Mouse (Mus musculus): Measurements from ENCODE around the gene Ugt1a10. TPM values are rescaled to one million over a fixed set of nuclear protein-coding genes. Genes with fewer than 3 reads are reported as not detected.
"Not testable (repeated sequence)": the region's sequence is repeated elsewhere in the genome, so short reads cannot be mapped to it uniquely, and the experiment has no call there.

Gene Ugt1a10
- polyA plus RNA-seq, 1 experiment = not detected

GRCm38 (mm10) chr1:88014671-88015070 is 40.5 kb upstream of the Ugt1a10 start:
- 94% methylated on average over 4 of the region's 4 CpGs for WGBS
- Histone ChIP-seq H3K4me1 (ENCODE audit: control insufficient read depth, insufficient read depth, insufficient read length, low read length) (peaks cover 10% of the 10 kb centered on the region; the same call in 1 of the 2 replicates), H3K27me3 (ENCODE audit: control insufficient read depth, insufficient read depth, low read length) (no peaks in the 10 kb centered on the region), H3K27ac (ENCODE audit: insufficient read depth, low read depth, low read length) (no peak overlapping the region), H3K4me3 (ENCODE audit: low read depth, low read length) (no peak overlapping the region), H3K36me3 (ENCODE audit: control insufficient read depth, insufficient read depth, low read length) (no peaks in the 10 kb centered on the region)
- TF ChIP-seq CTCF (IDR thresholded peaks at IDR 0.05; ENCODE audit: extremely low read depth, insufficient read length, insufficient replicate concordance, low read depth, low read length) (no peak), POLR2A (IDR thresholded peaks at IDR 0.05; ENCODE audit: low read depth, low read length) (no peak)

GRCm38 (mm10) chr1:88015371-88015770 is 39.8 kb upstream of the Ugt1a10 start:
- TF ChIP-seq POLR2A (IDR thresholded peaks at IDR 0.05; ENCODE audit: low read depth, low read length) (no peak), CTCF (IDR thresholded peaks at IDR 0.05; ENCODE audit: extremely low read depth, insufficient read length, insufficient replicate concordance, low read depth, low read length) (no peak)
- H3K27ac ChIP-seq (ENCODE audit: insufficient read depth, low read depth, low read length) = no peak overlapping the region
- WGBS = 83% methylated on average over 6 of the region's 6 CpGs

DNA sequence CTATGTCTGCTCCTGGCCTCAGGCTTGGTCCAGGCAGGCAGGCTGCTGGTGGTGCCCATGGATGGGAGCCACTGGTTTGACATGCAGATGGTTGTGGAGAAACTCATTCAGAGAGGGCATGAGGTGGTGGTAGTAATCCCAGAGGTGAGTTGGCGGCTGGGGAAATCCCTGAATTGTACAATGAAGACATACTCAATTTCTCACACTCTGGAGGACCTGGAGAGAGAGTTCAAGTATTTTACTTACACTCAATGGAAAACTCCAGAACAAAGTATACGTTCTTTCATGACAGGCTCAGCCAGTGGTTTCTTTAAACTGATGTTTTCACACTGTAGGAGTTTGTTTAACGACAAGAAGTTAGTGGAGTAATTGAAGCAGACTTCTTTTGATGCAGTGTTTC is 29.9 kb upstream of the Ugt1a10 start:
- H3K36me3 ChIP-seq (ENCODE audit: control insufficient read depth, insufficient read depth, low read length); H3K27me3 ChIP-seq (ENCODE audit: control insufficient read depth, insufficient read depth, low read length); H3K4me1 ChIP-seq (ENCODE audit: control insufficient read depth, insufficient read depth, insufficient read length, low read length); H3K27ac ChIP-seq (ENCODE audit: insufficient read depth, low read depth, low read length); H3K4me3 ChIP-seq (ENCODE audit: low read depth, low read length): not testable (repeated sequence)
- 82% methylated on average over 3 of the region's 3 CpGs for WGBS

More at GRCm38 (mm10) chr1:88015371-88015770, 39.8 kb upstream of the Ugt1a10 start:
- Histone ChIP-seq H3K4me3 (ENCODE audit: low read depth, low read length) (no peak overlapping the region), H3K27me3 (ENCODE audit: control insufficient read depth, insufficient read depth, low read length) (no peaks in the 10 kb centered on the region), H3K4me1 (ENCODE audit: control insufficient read depth, insufficient read depth, insufficient read length, low read length) (peaks cover 10% of the 10 kb centered on the region; the same call in 1 of the 2 replicates), H3K36me3 (ENCODE audit: control insufficient read depth, insufficient read depth, low read length) (no peaks in the 10 kb centered on the region)

DNA sequence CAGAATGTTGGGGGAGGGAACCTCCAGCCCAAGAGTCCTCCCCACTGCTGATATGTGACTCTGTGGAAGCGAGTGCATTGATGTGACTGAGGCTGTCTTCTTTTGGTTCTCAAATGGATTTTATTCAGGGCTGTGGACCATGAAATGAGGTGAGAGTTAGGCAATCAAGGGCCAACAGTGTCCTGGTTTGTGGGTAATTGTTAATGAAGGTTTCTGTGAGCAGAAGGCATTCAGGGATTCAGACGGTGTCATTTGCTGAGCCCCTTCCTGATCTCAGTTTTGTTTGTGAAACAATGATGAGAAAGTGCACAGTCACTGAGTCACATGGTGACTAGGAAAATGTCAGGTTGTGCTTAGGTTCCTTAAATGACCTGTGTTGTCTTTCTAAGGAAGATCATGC is 12.1 kb upstream of the Ugt1a10 start:
- H3K27me3 ChIP-seq (ENCODE audit: control insufficient read depth, insufficient read depth, low read length); H3K4me3 ChIP-seq (ENCODE audit: low read depth, low read length); H3K27ac ChIP-seq (ENCODE audit: insufficient read depth, low read depth, low read length); H3K36me3 ChIP-seq (ENCODE audit: control insufficient read depth, insufficient read depth, low read length); H3K4me1 ChIP-seq (ENCODE audit: control insufficient read depth, insufficient read depth, insufficient read length, low read length): not testable (repeated sequence)
- WGBS = 77% methylated on average over 1 of the region's 2 CpGs

DNA sequence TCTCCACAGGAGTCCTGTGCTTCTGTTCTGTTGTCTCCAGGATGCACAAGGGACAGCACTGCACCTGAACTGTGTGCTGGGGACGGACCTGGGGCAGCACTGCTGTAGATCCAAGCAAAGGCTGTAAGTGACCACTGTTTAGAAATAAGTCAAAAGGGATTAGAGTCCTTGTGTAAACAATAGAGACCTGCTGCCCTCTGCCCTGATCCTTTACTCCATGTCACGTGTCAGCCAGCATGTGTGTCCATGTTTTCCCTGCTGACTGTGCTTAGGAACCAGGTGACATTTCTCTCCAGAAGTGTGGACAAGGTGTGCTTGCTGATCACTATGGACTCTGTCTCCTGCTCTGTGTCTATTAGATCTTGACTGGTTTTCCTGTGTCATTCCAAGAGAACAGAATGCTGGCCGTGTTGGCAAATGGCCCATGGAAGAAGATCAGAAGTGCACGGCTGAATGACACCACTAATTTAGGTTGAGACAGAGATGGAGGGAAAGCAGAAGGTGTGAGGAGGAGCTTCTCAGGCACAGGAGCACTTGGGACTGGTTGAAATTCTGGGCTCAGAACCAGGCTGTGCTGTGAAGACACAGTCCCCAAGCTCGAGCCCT is 10.3 kb upstream of the Ugt1a10 start:
- not testable (repeated sequence) for H3K4me1 ChIP-seq (ENCODE audit: control insufficient read depth, insufficient read depth, insufficient read length, low read length); H3K27me3 ChIP-seq (ENCODE audit: control insufficient read depth, insufficient read depth, low read length); H3K36me3 ChIP-seq (ENCODE audit: control insufficient read depth, insufficient read depth, low read length); H3K4me3 ChIP-seq (ENCODE audit: low read depth, low read length); H3K27ac ChIP-seq (ENCODE audit: insufficient read depth, low read depth, low read length)
- WGBS = 67% methylated on average over 4 of the region's 5 CpGs

DNA sequence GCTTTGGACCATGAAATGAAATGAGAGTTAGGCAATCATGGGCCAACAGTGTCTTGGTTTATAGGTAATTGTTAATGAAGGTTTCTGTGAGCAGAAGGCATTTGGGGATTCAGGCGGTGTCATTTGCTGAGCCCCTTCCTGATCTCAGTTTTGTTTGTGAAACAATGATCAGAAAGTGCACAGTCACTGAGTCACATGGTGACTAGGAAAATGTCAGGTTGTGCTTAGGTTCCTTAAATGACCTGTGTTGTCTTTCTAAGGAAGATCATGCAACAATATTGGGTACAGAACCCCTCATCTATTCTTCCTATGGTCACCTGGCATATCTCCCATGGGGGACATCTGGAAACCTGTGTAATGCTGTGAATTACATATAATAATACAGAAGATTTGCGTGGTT is 7.8 kb upstream of the Ugt1a10 start:
- H3K36me3 ChIP-seq (ENCODE audit: control insufficient read depth, insufficient read depth, low read length); H3K4me3 ChIP-seq (ENCODE audit: low read depth, low read length); H3K27me3 ChIP-seq (ENCODE audit: control insufficient read depth, insufficient read depth, low read length); H3K27ac ChIP-seq (ENCODE audit: insufficient read depth, low read depth, low read length); H3K4me1 ChIP-seq (ENCODE audit: control insufficient read depth, insufficient read depth, insufficient read length, low read length): not testable (repeated sequence)
- WGBS = 84% methylated on average over 2 of the region's 2 CpGs

DNA sequence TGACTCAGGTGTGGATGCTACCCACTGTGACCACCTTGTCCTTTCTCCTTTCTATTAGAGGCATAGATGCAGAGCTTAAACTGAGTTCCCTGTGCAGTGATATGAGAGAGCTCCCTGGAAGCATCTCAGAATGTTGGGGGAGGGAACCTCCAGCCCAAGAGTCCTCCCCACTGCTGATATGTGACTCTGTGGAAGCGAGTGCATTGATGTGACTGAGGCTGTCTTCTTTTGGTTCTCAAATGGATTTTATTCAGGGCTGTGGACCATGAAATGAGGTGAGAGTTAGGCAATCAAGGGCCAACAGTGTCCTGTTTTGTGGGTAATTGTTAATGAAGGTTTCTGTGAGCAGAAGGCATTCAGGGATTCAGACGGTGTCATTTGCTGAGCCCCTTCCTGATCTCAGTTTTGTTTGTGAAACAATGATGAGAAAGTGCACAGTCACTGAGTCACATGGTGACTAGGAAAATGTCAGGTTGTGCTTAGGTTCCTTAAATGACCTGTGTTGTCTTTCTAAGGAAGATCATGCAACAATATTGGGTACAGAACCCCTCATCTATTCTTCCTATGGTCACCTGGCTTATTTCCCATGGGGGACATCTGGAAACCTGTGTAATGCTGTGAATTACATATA is 11.4 kb downstream of the Ugt1a10 start:
- not testable (repeated sequence) for H3K4me1 ChIP-seq (ENCODE audit: control insufficient read depth, insufficient read depth, insufficient read length, low read length); H3K4me3 ChIP-seq (ENCODE audit: low read depth, low read length); H3K36me3 ChIP-seq (ENCODE audit: control insufficient read depth, insufficient read depth, low read length); H3K27ac ChIP-seq (ENCODE audit: insufficient read depth, low read depth, low read length); H3K27me3 ChIP-seq (ENCODE audit: control insufficient read depth, insufficient read depth, low read length)
- WGBS = 86% methylated on average over 1 of the region's 2 CpGs

DNA sequence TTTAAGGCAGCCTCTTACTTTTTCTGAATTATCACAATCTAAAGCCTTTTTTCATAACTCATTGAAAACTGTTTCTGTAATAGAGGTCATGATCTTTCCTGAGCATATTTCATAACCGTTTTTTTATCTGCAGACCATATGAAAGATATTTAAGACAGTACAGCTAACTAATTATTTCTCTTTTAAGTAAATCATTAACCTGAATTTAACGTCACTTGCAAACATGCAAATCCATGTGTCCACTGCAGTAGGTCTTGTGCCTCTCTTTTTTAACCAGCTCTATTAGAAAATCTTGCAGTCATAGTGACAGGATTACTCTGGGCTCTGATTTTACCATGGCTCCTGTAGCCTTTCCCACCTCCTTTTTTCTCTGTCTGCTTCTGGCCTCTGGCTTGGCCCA is 15.3 kb downstream of the Ugt1a10 start, which contains the start of gene Ugt1a9:
Gene Ugt1a9 (plus strand): TSS at position 306 of the 400 bp plus-strand sequence.
- Histone ChIP-seq H3K36me3 (ENCODE audit: control insufficient read depth, insufficient read depth, low read length) (no peaks in the 10 kb centered on the region), H3K27ac (ENCODE audit: insufficient read depth, low read depth, low read length) (no peak within 1 kb of the TSS), H3K4me1 (ENCODE audit: control insufficient read depth, insufficient read depth, insufficient read length, low read length) (peaks cover 3% of the 10 kb centered on the region; the same call in 1 of the 2 replicates), H3K27me3 (ENCODE audit: control insufficient read depth, insufficient read depth, low read length) (no peaks in the 10 kb centered on the region), H3K4me3 (ENCODE audit: low read depth, low read length) (no peak within 1 kb of the TSS)
- WGBS = 15% methylated on average over 2 of the region's 2 CpGs
- TF ChIP-seq POLR2A (IDR thresholded peaks at IDR 0.05; ENCODE audit: low read depth, low read length) = no peak
- no peak for TF ChIP-seq CTCF (IDR thresholded peaks at IDR 0.05; ENCODE audit: extremely low read depth, insufficient read length, insufficient replicate concordance, low read depth, low read length)

Measured in small intestine, adult 2 months (tissue).